Mouse (Mus musculus): ENCODE results near the gene Cckbr. TPM values are rescaled to one million over a fixed set of nuclear protein-coding genes. Genes with fewer than 3 reads are reported as not detected.

Cckbr gene
- total and polyA plus RNA-seq, 3 experiments, result not detected

GRCm38 (mm10) chr7:105433859-105434258 lies 8.3 kb downstream of the Cckbr start:
- TF ChIP-seq ZNF384 (IDR thresholded peaks at IDR 0.05; ENCODE audit: low read depth, low read length) (no peak), MAZ (IDR thresholded peaks at IDR 0.05; ENCODE audit: low read depth, low read length) (no peak), RAD21 (IDR thresholded peaks at IDR 0.05; ENCODE audit: low read depth, low read length) (no peak), MEF2A (IDR thresholded peaks at IDR 0.05; ENCODE audit: extremely low read depth, insufficient replicate concordance, low read depth, low read length, poor library complexity, severe bottlenecking) (no peak), E2F4 (IDR thresholded peaks at IDR 0.05; ENCODE audit: borderline replicate concordance, low read depth, low read length) (no peak), CHD1 (IDR thresholded peaks at IDR 0.05; ENCODE audit: low read depth, low read length) (no peak), GATA1 (IDR thresholded peaks at IDR 0.05; ENCODE audit: low read depth, low read length) (no peak), JUND (IDR thresholded peaks at IDR 0.05; ENCODE audit: low read depth, low read length) (no peak), GABPA (IDR thresholded peaks at IDR 0.05; ENCODE audit: low read depth, low read length) (no peak), USF2 (IDR thresholded peaks at IDR 0.05; ENCODE audit: borderline replicate concordance in 1 of 2, insufficient read depth in 1 of 2, low read depth in 1 of 2, low read length in 2 of 2) (no peak), POLR2A (IDR thresholded peaks at IDR 0.05; ENCODE audit: control insufficient read depth in 1 of 2, insufficient read depth in 1 of 2, low read depth in 1 of 2, low read length in 2 of 2, poor library complexity in 1 of 2) (no peak), TBP (IDR thresholded peaks at IDR 0.05; ENCODE audit: low read depth, low read length) (no peak), ZMIZ1 (IDR thresholded peaks at IDR 0.05; ENCODE audit: low read depth, low read length) (no peak), MAFK (IDR thresholded peaks at IDR 0.05; ENCODE audit: borderline replicate concordance, low read depth, low read length) (no peak), HCFC1 (IDR thresholded peaks at IDR 0.05; ENCODE audit: low read depth, low read length) (no peak), POLR2AphosphoS5 (IDR thresholded peaks at IDR 0.05; ENCODE audit: borderline replicate concordance, low read depth, low read length) (no peak), MAX (IDR thresholded peaks at IDR 0.05; ENCODE audit: low read length) (no peak), MYC (IDR thresholded peaks at IDR 0.05; ENCODE audit: low read depth, low read length) (no peak)
- Histone ChIP-seq H3K4me1 (ENCODE audit: control insufficient read depth in 1 of 2, insufficient read depth in 2 of 2, low read length in 2 of 2) (no peaks in the 10 kb centered on the region), H3K27ac (ENCODE audit: control insufficient read depth, low read depth, low read length) (no peak overlapping the region), H3K9ac (ENCODE audit: control insufficient read depth, low read depth, low read length, poor library complexity, severe bottlenecking) (no peak overlapping the region), H3K4me3 (ENCODE audit: control insufficient read depth in 1 of 2, insufficient read depth in 1 of 2, low read depth in 2 of 2, low read length in 2 of 2) (no peak overlapping the region), H3K9me3 (replicated peaks; ENCODE audit: insufficient read depth, low read length) (no peaks in the 10 kb centered on the region), H3K79me2 (ENCODE audit: control insufficient read depth, insufficient read depth, low read length, poor library complexity) (no peaks in the 10 kb centered on the region), H3K36me3 (ENCODE audit: control insufficient read depth in 1 of 2, insufficient read depth in 2 of 2, low read length in 2 of 2) (no peaks in the 10 kb centered on the region), H3K27me3 (ENCODE audit: control insufficient read depth in 1 of 2, insufficient read depth in 2 of 2, low read length in 2 of 2) (no peaks in the 10 kb centered on the region; a peak in 1 of 4 replicates)
- no peak for DNase-seq (ENCODE audit: low read depth, low spot score)

GRCm38 (mm10) chr7:105434798-105435197 lies 9.3 kb downstream of the Cckbr start:
- Histone ChIP-seq H3K4me3 (ENCODE audit: control insufficient read depth in 1 of 2, insufficient read depth in 1 of 2, low read depth in 2 of 2, low read length in 2 of 2) (no peak overlapping the region), H3K79me2 (ENCODE audit: control insufficient read depth, insufficient read depth, low read length, poor library complexity) (no peaks in the 10 kb centered on the region), H3K27me3 (ENCODE audit: control insufficient read depth in 1 of 2, insufficient read depth in 2 of 2, low read length in 2 of 2) (no peaks in the 10 kb centered on the region; a peak in 1 of 4 replicates), H3K9me3 (replicated peaks; ENCODE audit: insufficient read depth, low read length) (no peaks in the 10 kb centered on the region), H3K4me1 (ENCODE audit: control insufficient read depth in 1 of 2, insufficient read depth in 2 of 2, low read length in 2 of 2) (no peaks in the 10 kb centered on the region), H3K27ac (ENCODE audit: control insufficient read depth, low read depth, low read length) (no peak overlapping the region), H3K9ac (ENCODE audit: control insufficient read depth, low read depth, low read length, poor library complexity, severe bottlenecking) (no peak overlapping the region), H3K36me3 (ENCODE audit: control insufficient read depth in 1 of 2, insufficient read depth in 2 of 2, low read length in 2 of 2) (no peaks in the 10 kb centered on the region)
- no peak for DNase-seq (ENCODE audit: low read depth, low spot score)
- no peak for TF ChIP-seq ZKSCAN1 (IDR thresholded peaks at IDR 0.05; ENCODE audit: low read depth, low read length)
- TF ChIP-seq GATA1 (IDR thresholded peaks at IDR 0.05; ENCODE audit: low read depth, low read length), result no peak
- no peak for TF ChIP-seq POLR2AphosphoS5 (IDR thresholded peaks at IDR 0.05; ENCODE audit: borderline replicate concordance, low read depth, low read length)
- no peak for TF ChIP-seq BHLHE40 (IDR thresholded peaks at IDR 0.05; ENCODE audit: borderline replicate concordance, low read depth, low read length)
- no peak for TF ChIP-seq GABPA (IDR thresholded peaks at IDR 0.05; ENCODE audit: low read depth, low read length)
- TF ChIP-seq KAT2A (conservative IDR thresholded peaks at IDR 0.05; ENCODE audit: low read depth, low read length), result no peak
- TF ChIP-seq ZC3H11A (IDR thresholded peaks at IDR 0.05; ENCODE audit: low read depth, low read length), result no peak
- no peak for TF ChIP-seq NELFE (IDR thresholded peaks at IDR 0.05; ENCODE audit: low read depth, low read length)
- no peak for TF ChIP-seq MAZ (IDR thresholded peaks at IDR 0.05; ENCODE audit: low read depth, low read length)
- TF ChIP-seq MEF2A (IDR thresholded peaks at IDR 0.05; ENCODE audit: extremely low read depth, insufficient replicate concordance, low read depth, low read length, poor library complexity, severe bottlenecking), result no peak
- no peak for TF ChIP-seq POLR2AphosphoS2 (IDR thresholded peaks at IDR 0.05; ENCODE audit: low read length)
